Mouse (Mus musculus): ENCODE results near the gene Pbld2. TPM values are rescaled to one million over a fixed set of nuclear protein-coding genes. Genes with fewer than 3 reads are reported as not detected.

Gene Pbld2
- polyA plus RNA-seq (2014; fragmentation: Illumina TruSeq; extraction: RNeasy Lipid Tissue Mini Kit (QIAGEN cat#74804); ENCODE audit: low read depth, low replicate concordance), result 2.7 TPM

DNA sequence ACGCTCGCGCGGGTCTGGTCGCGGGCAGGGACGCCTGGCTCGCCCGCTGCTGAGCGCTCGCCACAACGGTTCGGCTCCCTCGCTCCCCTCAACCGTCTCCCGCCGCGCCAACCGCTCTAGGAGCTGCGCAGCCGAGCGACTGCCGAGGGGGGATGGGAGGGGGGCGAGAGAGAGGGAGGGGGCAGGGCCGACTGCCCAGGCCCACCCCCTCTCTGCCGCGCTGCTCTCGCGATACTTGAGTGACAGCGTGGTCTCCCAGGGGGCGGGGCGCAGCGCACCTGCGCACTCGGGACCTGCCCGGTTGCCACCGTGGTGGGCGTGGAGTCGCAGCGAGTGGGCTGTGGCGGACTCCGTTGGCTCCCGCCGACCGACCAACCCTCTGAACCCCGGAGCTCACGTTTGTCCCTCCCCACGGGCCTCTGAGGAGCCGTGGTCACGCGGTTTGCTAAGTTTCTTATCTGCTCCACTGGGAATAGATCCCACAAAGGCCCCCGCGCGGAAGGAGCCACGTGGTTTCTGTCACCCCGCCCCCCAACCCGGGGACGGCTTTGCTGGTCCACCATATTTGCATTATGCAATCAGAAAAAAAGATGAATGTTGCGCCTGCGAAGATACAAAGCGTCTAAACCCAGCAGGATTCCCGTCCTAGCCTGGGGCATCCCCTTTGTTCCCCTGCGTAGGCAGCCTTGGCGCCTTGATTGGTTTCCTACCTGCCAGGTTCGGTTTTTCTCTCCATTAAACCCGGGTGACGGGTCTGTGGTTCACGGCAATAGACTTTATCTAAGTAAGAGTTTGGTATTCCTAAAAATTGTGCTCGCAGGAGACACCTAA, at the start of gene Pbld2, which contains the start of gene Hnrnph3:
Gene Pbld2, plus strand, starts transcription at position 567 of the 831 bp plus-strand sequence.
Gene Hnrnph3, minus strand, starts transcription at position 469 of the 831 bp plus-strand sequence.

DNA sequence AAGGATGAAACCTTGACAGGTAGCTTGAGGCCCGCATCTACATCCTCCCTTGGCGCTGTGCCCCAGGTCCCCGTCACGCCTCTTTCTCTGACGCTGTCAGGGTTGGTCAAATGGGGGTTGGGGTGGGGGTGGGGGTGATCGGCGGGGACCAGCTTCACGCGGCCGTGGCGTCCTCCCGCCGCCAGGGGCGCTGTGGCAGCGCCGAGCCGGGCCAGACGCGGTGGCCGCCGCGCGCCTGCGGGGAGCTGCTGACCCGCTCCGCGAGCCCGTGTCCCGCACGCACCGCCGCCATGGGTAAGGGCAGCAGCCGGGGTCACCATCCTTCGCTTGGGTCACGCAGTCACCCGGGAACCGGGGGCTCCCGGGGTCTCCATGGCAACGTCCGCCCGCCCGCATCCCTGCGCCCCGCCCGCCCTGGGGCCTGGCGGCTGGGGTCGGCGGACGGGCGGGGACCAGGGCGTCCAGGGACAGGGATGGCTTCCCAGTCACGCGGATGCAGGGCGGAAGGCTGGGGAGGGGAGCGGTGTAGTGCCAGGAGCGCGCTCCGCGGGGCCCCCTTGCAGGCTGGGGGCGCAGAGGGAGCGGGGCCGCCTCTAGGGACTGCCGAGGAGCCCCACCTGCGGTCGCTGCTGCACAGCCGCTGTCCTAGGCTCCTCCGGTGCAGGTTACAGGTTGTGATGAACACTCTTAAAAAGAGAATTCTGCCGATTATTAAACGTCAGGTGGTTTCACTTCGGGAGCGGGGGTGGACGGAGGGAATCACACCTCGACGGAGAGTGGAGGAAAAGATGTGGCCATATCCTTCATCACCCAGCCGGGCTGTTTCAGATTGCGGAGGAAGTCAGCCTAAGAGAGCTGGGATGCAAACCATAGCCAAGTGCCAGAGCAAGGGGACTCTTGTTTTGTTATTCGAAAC, 43.8 kb upstream of the Pbld2 start, which contains the start of gene Rufy2:
Gene Rufy2, plus strand, starts transcription at position 185 of the 916 bp plus-strand sequence.

DNA sequence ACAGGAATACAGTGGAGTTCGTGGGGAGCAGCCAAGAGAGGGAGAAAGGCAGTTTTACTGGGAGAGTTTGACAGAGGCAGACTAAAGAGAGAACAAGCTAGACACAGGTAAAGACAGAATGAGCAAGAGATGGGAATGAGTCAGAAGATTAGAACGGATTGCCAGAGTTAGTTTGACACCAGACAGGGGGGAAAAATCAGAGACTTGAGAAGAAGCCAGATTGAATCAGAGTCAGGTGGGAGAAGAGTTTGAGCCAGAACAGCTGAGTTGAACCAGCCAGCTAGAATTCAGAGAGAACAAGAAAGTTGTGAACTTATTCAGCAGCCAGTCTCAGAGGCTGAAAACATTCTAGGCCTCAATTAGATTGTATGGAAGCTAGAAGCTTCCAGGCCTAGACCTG, 35.7 kb downstream of the Pbld2 start, which contains the start of gene Pbld1:
Gene Pbld1, plus strand, starts transcription at position 301 of the 400 bp plus-strand sequence.

DNA sequence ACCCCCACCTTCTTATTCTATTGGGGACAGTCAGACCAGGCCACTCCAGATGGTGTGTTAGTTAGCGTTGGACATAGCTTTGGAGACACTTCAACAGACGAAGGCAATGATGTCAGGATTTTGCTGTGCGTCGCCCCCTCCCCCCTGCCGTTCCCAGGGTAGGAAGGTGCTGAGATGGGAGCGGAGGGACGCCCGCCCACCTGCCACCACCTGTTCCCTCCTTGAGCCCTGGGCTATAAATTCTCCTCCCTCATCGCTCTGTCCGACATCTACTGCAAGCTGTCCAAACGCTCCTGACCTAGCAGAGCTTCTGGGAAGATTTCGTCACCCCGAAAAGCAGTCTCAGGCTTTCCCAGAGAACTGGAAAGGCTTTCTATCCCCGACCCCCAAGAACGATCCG, 75.4 kb downstream of the Pbld2 start, which contains the start of gene Atoh7:
Gene Atoh7, plus strand, starts transcription at position 131 of the 400 bp plus-strand sequence.

Other genes starting within 250 kb of the Pbld2 start
- gene Ccar1, start 232.0 kb upstream of the Pbld2 start, polyA plus RNA-seq (2014; fragmentation: Illumina TruSeq; extraction: RNeasy Lipid Tissue Mini Kit (QIAGEN cat#74804); ENCODE audit: low read depth, low replicate concordance), result 41.1 TPM
- 1.8 TPM for gene Tet1, start 115.3 kb upstream of the Pbld2 start, polyA plus RNA-seq (2014; fragmentation: Illumina TruSeq; extraction: RNeasy Lipid Tissue Mini Kit (QIAGEN cat#74804); ENCODE audit: low read depth, low replicate concordance)
- gene Slc25a16, start 103.7 kb upstream of the Pbld2 start, polyA plus RNA-seq (2014; fragmentation: Illumina TruSeq; extraction: RNeasy Lipid Tissue Mini Kit (QIAGEN cat#74804); ENCODE audit: low read depth, low replicate concordance), result 24.9 TPM
- 1.2 TPM for gene Dna2, start 77.3 kb upstream of the Pbld2 start, polyA plus RNA-seq (2014; fragmentation: Illumina TruSeq; extraction: RNeasy Lipid Tissue Mini Kit (QIAGEN cat#74804); ENCODE audit: low read depth, low replicate concordance)
- 7.9 TPM for gene Rufy2, start 44.1 kb upstream of the Pbld2 start, polyA plus RNA-seq (2014; fragmentation: Illumina TruSeq; extraction: RNeasy Lipid Tissue Mini Kit (QIAGEN cat#74804); ENCODE audit: low read depth, low replicate concordance)
- 63.8 TPM for gene Hnrnph3, start 98 bp upstream of the Pbld2 start, polyA plus RNA-seq (2014; fragmentation: Illumina TruSeq; extraction: RNeasy Lipid Tissue Mini Kit (QIAGEN cat#74804); ENCODE audit: low read depth, low replicate concordance)
- 2.7 TPM for gene Pbld1, start 35.8 kb downstream of the Pbld2 start, polyA plus RNA-seq (2014; fragmentation: Illumina TruSeq; extraction: RNeasy Lipid Tissue Mini Kit (QIAGEN cat#74804); ENCODE audit: low read depth, low replicate concordance)
- not detected for gene Atoh7, start 75.3 kb downstream of the Pbld2 start, polyA plus RNA-seq (2014; fragmentation: Illumina TruSeq; extraction: RNeasy Lipid Tissue Mini Kit (QIAGEN cat#74804); ENCODE audit: low read depth, low replicate concordance)
- 73.2 TPM for gene Mypn, start 179.6 kb downstream of the Pbld2 start, polyA plus RNA-seq (2014; fragmentation: Illumina TruSeq; extraction: RNeasy Lipid Tissue Mini Kit (QIAGEN cat#74804); ENCODE audit: low read depth, low replicate concordance)
- 41.6 TPM for gene Herc4, start 219.5 kb downstream of the Pbld2 start, polyA plus RNA-seq (2014; fragmentation: Illumina TruSeq; extraction: RNeasy Lipid Tissue Mini Kit (QIAGEN cat#74804); ENCODE audit: low read depth, low replicate concordance)

All from heart, adult 10 weeks (tissue).